Mouse (Mus musculus): Measurements from ENCODE around the gene Fbln2.

GRCm38 (mm10) chr6:91287636-91288035 is 75.4 kb downstream of the Fbln2 start:
- TF ChIP-seq CTCF (IDR thresholded peaks at IDR 0.05; ENCODE audit: control insufficient read depth, insufficient read depth, insufficient replicate concordance, low read depth, low read length): no peak
- TF ChIP-seq POLR2A (IDR thresholded peaks at IDR 0.05; ENCODE audit: control insufficient read depth, low read depth, low read length): no peak
